Mouse (Mus musculus) spleen, adult 2 months (tissue): Measurements from ENCODE around the gene Sepsecs.

Experiments
- CTCF ChIP-seq: fragments of 200-500 bp; IDR thresholded peaks from 2 replicates; pipeline ENCODE4 v1.5.1; 2011; ENCODE audit warnings: mild to moderate bottlenecking, inconsistent platforms; ENCODE audit not compliant: insufficient read depth, insufficient read length, insufficient replicate concordance; ENCODE audit errors: extremely low read depth
- POLR2A ChIP-seq: fragments of 200-500 bp; IDR thresholded peaks from 2 replicates; pipeline ENCODE4 v1.6.1; 2011; ENCODE audit warnings: low read depth, low read length, inconsistent platforms

GRCm38 (mm10) chr5:52616549-52616948, 53.0 kb downstream of the Sepsecs start:
- TF ChIP-seq CTCF: no peak
- no peak for TF ChIP-seq POLR2A
